25 mouse cellular contexts compared by ENCODE assay signal in the genomic region with DNA sequence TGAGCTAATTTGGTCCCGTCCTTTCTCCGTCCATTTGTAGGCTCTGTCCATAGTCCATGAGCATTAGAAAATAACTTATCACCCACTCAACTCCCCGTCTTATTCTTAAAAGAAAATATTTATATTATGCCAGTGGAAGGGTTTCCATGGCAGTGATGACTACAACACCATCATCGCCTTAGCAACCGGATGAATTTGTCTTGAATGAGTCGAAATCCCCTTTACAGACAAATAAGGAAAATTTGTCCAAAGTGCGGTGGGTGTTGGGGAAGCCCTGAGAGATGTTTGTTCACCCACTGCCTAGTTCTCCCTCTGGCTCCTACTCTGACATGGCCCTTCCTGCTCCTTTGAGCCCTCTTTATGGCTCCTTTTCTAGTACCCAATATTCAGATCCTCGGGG. TPM values are rescaled to one million over a fixed set of nuclear protein-coding genes. Genes with fewer than 3 reads are reported as not detected.
DNase-seq lines count a peak whose midpoint lies in the region; ATAC-seq and TF ChIP-seq lines count a peak whose summit lies in the region.
"Had no signal": no experiment of that assay in that cellular context is flagged by ENCODE, and none has a peak within 500 bp of the region (broad histone marks: within the 10 kb centered on the region; RNA-seq: fewer than 3 reads in every experiment).

No protein-coding gene starts in this region.

- peaks cover 14% of the 10 kb centered on the region for H3K4me1 ChIP-seq in heart, embryonic 12.5 days (replicated peaks)
- no peaks in the 10 kb centered on the region; the same call in 1 of the 2 replicates for H3K4me1 ChIP-seq in cortical plate, adult 2 months (ENCODE audit: control insufficient read depth, insufficient read depth, low read length)
- H3K4me1 ChIP-seq: embryonic facial prominence, embryonic 15.5 days; hindbrain, embryonic 12.5 days had no signal

- intact Hi-C loops in left cerebral cortex, postnatal 25 days (cut with DNase I) = no loop called here

- no peaks in the 10 kb centered on the region for H3K36me3 ChIP-seq in heart, embryonic 12.5 days
- H3K36me3 ChIP-seq: embryonic facial prominence, embryonic 15.5 days; forebrain, embryonic 10.5 days; hindbrain, embryonic 12.5 days had no signal

- H3K27ac ChIP-seq in heart, embryonic 12.5 days (ENCODE audit: poor library complexity, severe bottlenecking) = no peak overlapping the region
- 0 out of 2 replicates have a peak overlapping the region, but pooled peaks have one; percentile 37 for H3K27ac ChIP-seq in cortical plate, adult 2 months (ENCODE audit: insufficient read depth, low read length)
- H3K27ac ChIP-seq: embryonic facial prominence, embryonic 15.5 days; forebrain, embryonic 10.5 days; gastrocnemius, adult 2 months; hindbrain, embryonic 12.5 days had no signal

- 77% methylated on average over 8 of the region's 8 CpGs for WGBS in heart, embryonic 12.5 days

- no peak for TF ChIP-seq POLR2A in cortical plate, adult 2 months (IDR thresholded peaks at IDR 0.05; ENCODE audit: extremely low read depth, insufficient read depth, low read length)

- no peak overlapping the region for H3K9ac ChIP-seq in heart, embryonic 12.5 days
- H3K9ac ChIP-seq: embryonic facial prominence, embryonic 15.5 days; hindbrain, embryonic 12.5 days had no signal

- peak; percentile 74 for DNase-seq in heart, adult 11 months
- DNase-seq in left cerebral cortex, postnatal 25 days (ENCODE audit: low spot score in 2 of 2) = peak; percentile 30 to 68
- no peak for DNase-seq in left cerebral cortex, adult 11 months (ENCODE audit: low spot score)
- peak; percentile 41 to 52 for DNase-seq in right cerebral cortex, adult 2 months (ENCODE audit: low spot score in 2 of 2)
- DNase-seq in right cerebral cortex, postnatal 25 days = no peak
- DNase-seq: adrenal gland, adult 2 months; adrenal gland, postnatal 25 days; cerebellum, adult 2 months; cerebellum, postnatal 10 days; embryo, embryonic 11 days; gastrocnemius, adult 2 months; gastrocnemius, postnatal 25 days; heart, postnatal 10 days; heart, postnatal 4 days had no signal

- ATAC-seq in heart, embryonic 12.5 days (ENCODE audit: insufficient number of reproducible peaks, low FRiP score) = no peak
- ATAC-seq: forebrain, embryonic 14.5 days; hindbrain, embryonic 16.5 days had no signal

- no peak overlapping the region for H3K4me2 ChIP-seq in heart, embryonic 12.5 days
- H3K4me2 ChIP-seq: embryonic facial prominence, embryonic 15.5 days; hindbrain, embryonic 12.5 days had no signal

- no peak for TF ChIP-seq CTCF in cortical plate, adult 2 months (IDR thresholded peaks at IDR 0.05; ENCODE audit: extremely low read depth, insufficient read depth, low read length)

- no peaks in the 10 kb centered on the region for H3K27me3 ChIP-seq in heart, embryonic 12.5 days (replicated peaks)
- H3K27me3 ChIP-seq: CH12.LX; embryonic facial prominence, embryonic 15.5 days; hindbrain, embryonic 12.5 days had no signal

- no peaks in the 10 kb centered on the region for H3K9me3 ChIP-seq in heart, embryonic 12.5 days (replicated peaks)
- H3K9me3 ChIP-seq: embryonic facial prominence, embryonic 15.5 days; forebrain, embryonic 10.5 days; hindbrain, embryonic 12.5 days had no signal

- H3K4me3 ChIP-seq in heart, embryonic 12.5 days = no peak overlapping the region
- H3K4me3 ChIP-seq in cortical plate, adult 2 months (ENCODE audit: insufficient read depth, low read length) = no peak overlapping the region
- H3K4me3 ChIP-seq: embryonic facial prominence, embryonic 15.5 days; erythroblast, embryonic 14.5 days; forebrain, embryonic 10.5 days; gastrocnemius, adult 2 months; hindbrain, embryonic 12.5 days had no signal

RNA-seq across cellular contexts. Expression of a gene that starts 42.7 kb away (rescaled TPM):
- not detected in 2 replicates for polyA plus RNA-seq in heart, embryonic 12.5 days (2016; fragmentation: Nextera tagmentation; extraction: Ambion mirVana)
- under 1 TPM in 1 of 2 experiments, not detected in 1; 0.44 TPM for total RNA-seq in left cerebral cortex, postnatal 25 days (2021)
- 0.33 TPM in 1 of 2 replicates, not detected in the other for polyA plus RNA-seq in cortical plate, adult 2 months (2012; rRNA removed)
- total RNA-seq: adrenal gland, adult 2 months; adrenal gland, postnatal 25 days; CH12.LX; gastrocnemius, adult 2 months; gastrocnemius, postnatal 25 days; granulocyte monocyte progenitor cell, adult 5-6 weeks; heart, postnatal 10 days; heart, postnatal 4 days had no signal
- polyA plus RNA-seq: adrenal gland, adult 2 months; erythroblast, embryonic 14.5 days; forebrain, embryonic 10.5 days; forebrain, embryonic 14.5 days; heart, embryonic 14.5 days; hindbrain, embryonic 12.5 days had no signal

Comparison
In these comparisons a context has a peak if more than half of its experiments do, and no peak if none do; other contexts are left out.
1. DNase-seq: peak in heart, adult 11 months (single experiment), left cerebral cortex, postnatal 25 days (2 of 2) and right cerebral cortex, adult 2 months (2 of 2); none in left cerebral cortex, adult 11 months (single experiment) and right cerebral cortex, postnatal 25 days (single experiment).